Mouse (Mus musculus) T-cell, adult 2 months (primary cell): Measurements from ENCODE around the gene Hspb9.

Experiments used
- DNase-seq: peaks from one replicate; pipeline ENCODE4 v3.0.0; 2022; ENCODE audit warnings: low spot score

Gene Hspb9

GRCm38 (mm10) chr11:100759611-100760233 is 46.1 kb downstream of the Hspb9 start, which contains the start of gene Kcnh4:
Gene Kcnh4, minus strand, starts transcription at chr11:100759942.
- DNase-seq, result peak; percentile 84

GRCm38 (mm10) chr11:100761547-100762045 is 47.9 kb downstream of the Hspb9 start:
- peak; percentile 78 for DNase-seq

DNA sequence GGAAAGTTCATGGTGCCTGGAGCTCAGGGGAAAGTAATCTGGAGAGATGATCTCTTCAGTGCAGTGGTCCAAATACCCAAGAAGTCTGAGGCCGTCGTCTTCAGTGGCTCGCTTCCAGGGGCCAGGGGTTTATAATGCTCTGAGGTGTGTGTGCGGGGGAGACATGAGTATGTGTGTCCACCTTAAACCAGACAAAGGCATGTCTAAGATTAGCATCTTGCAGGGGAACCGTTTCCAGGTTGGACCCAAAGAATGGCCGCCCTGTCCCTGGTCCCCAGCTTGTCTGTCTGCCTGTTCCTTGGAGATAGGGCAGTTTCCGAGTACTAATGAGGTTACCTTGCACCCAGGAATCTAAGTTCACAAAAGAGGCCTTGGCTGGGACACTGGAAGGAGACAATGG is 49.2 kb downstream of the Hspb9 start, which contains the start of gene Hcrt:
TSS of gene Hcrt (minus strand) at position 101 of the 400 bp plus-strand sequence.
- no peak for DNase-seq
